Mouse (Mus musculus) stomach, postnatal 0 days (tissue): ENCODE data around the gene Ntf3.

Experiments
- CTCF ChIP-seq: IDR thresholded peaks from 2 replicates; pipeline ENCODE4 v1.5.1; 2016; ENCODE audit warnings: antibody characterized with exemption, low read depth, mild to moderate bottlenecking, moderate library complexity
- EP300 ChIP-seq: optimal IDR thresholded peaks from 2 replicates; pipeline ENCODE3; 2016; ENCODE audit warnings: antibody characterized with exemption

DNA sequence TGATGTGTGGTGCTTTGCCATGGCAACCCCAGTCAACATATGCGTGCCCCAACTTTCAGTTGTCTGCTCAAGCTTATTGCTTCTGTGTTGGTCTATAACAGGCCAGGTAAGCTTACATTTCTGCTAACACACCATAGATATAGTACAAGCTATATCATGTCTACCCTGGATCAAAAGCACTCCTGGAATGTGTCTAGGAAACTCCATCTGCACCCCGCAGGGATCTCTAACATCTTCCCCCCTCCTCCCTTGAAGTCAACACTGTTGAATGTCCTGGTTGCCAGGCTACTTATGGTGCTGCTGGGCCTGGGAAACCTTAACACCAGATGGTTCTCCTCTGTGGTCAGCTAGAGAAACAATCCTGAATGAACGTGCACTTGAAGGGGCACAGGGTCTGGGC is 24.0 kb downstream of the Ntf3 start:
- TF ChIP-seq CTCF (no peak), EP300 (no peak)
